Mouse (Mus musculus): ENCODE measurements around the gene Nptx1.

The Nptx1 gene

DNA sequence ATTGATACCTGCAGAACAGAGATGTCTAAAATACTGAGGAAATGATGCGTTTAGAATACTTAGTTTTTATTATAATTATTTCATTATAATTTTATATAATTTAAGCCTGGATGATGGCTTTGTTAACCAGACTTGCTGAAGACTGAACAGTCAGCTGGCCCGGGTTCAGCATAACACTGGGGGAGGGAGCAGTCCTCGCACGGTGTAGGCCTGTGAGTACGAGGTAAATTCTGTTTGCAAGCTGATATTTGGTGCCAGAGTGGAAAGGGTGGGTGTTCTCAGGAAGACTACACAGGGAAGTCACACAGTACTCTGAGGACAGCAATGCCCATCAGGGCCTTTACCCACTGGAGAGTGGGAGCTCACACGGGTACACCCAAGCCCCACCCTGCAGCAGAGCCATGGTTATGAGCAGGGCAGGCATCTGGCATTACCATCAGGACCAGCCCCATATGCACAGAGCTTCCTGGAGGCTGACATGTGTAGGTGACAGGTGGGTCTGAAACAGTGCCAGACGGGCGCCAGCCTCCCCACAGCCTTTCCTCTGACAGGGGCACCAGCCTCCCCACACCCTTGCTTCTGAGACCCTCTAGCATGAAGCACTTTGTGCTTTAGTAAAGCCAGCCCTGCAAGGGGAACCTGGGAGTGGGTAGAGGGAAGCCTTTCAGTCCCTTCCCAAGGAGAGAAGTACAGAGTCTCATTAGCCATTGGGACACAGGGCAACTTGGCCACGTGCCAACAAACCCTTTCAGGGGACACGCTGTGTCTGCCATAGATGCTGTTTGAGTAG is 3.2 kb upstream of the Nptx1 start:
- no peak for DNase-seq

GRCm38 (mm10) chr11:119549371-119549811 is 1.8 kb upstream of the Nptx1 start:
- DNase-seq: peak; percentile 54

DNA sequence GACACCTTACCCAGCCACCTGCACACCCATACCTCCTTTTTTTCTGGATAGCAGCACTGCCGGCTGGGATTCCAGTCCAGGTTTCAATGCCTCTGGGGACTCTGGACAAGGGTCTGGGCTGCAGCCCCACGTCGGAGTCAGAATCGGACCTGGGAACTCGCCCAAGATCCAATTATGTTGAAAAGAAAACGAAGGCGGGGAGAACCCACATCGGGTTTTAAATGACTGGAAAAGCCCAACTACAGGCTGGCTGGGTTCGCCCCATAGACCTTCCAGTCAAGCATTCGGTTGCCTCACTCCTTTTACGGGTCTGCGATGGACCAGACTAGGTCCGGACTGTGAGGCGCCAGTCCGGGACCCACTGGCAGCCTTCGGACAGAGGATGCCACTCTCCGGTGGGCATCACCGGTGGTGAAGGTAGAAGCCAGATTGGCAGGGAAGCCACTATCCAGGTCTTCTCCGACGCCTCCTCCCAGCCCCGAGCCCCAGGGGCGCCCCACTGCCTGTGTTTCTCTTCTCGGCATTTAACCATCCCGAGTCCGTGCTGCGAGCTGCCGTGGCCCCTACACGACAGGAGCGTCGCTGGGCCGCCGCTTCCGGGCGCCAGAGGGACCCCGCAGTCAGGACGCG is 1.3 kb upstream of the Nptx1 start:
- DNase-seq: no peak

DNA sequence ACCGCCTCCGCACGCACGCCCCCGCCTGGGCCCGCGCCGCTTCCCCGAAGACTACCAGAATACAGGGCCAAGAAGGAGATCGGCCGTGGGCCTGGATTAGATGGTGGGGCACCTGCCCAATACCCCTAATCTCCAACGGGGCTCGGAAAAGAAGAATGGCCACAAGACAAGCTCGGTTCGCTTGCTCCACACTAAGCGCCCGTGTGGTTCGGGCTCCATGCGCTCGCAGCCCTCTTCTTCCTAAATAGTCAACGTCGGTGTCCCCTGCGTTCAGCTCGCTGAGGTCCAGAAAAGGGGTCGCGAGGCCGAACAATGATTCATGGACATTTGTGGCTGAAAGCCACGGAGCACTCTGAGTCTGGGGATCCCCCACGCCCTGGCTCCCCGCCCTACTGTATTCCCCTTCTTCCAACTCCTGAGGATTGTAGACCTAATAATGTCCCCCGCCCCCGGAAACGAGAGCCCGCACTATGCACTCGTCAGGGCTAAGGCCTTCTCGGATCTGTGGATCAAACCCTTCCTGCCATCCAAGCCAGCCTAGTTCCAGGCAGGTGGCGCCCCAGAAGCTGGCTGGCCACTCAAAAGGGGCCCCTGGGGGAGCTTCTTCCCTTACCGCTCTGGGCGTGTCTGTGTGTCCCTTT is 518 bp upstream of the Nptx1 start:
- DNase-seq: no peak

DNA sequence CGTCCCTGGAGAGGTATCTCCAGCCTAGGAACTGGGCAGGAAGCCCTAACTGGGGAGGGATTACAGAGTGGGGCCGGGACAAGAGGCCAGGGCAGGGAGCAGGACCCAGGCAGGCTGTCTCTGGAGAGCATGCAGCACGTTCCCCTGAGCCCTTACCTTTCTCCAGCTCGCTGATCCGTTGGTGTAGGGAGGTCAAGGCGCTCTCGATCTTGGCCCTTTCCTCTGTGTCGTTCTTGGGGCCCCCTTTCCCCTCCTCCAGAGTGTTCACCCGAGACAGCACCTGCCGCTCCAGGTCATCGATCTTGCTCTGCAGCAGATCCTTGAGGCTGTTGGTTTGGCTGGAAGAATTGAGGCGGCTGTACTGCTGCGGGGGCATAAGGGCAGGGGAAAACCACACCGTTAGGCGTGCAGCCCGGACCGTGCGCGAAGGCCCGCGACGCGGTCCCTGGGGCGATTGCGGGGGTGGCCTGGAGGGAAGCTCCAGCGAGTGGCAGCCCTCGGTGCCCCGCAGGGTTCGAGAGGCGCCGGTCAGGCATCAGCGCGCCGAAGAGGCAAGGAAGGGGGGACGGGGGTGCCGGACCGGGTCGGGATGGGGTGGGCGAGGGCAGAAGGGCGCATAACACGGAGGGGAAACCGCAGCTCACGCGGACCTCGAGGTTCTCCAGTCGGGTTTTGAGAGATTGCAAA is 914 bp downstream of the Nptx1 start:
- DNase-seq: peak; percentile 40

DNA sequence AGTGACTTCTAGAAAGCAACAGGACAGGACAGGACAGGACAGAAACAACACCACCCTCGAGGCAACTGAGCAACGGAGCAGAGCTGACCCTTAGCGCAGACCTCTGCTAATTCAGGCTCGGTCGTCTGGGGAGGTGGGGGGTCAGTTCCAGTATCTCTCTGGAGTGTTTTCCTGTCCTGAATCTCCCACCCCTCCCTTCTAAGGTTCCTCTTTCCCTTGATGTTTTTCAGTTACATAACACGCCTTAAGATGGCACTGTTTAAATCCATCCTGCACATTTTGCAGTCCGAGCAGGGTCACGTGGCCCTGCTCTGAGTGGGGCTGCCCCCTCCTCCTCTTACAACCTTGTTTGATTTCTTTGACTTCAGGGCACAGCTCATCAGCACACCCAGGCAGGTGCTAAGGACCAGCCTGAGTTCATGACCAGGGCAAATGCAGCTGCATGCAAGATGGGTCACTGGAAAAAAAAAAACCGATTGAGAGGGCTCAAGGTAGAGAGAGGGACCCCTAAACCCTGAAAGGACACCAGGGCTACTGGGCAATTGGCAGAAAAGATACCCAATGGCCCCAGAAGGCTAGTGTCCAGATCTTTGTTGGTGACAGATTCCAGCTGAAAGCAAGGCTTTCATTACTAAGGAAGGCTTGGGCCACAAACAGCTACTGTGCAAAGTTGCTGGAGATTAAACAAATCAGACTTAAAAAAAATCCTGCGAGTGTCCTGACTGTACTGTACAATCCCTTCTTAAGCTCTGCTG is 1.6 kb downstream of the Nptx1 start:
- DNase-seq: no peak

DNA sequence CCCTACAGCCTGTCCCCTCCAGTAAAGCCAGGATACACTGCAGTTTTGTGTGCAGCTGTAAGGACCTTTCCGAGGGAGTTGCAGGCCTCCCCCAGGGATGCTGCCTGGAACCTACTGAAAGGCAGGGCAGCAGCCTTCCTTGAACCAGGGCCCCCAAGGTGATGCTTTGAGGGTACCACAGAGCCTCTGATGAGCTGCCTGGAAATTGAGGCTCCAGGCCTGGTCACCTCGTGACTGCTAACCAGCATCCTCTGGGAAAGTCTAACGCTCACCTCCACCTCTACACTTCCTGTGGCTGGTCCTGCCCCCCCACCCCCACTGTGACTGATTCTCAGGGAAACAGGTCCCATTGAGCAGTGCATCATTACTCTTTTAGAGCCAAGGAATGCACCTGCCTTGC is 2.3 kb downstream of the Nptx1 start:
- DNase-seq: no peak

- DNase-seq: no peak
These were observed 2.9 kb downstream of the Nptx1 start for GRCm38 (mm10) chr11:119544518-119545105.

DNA sequence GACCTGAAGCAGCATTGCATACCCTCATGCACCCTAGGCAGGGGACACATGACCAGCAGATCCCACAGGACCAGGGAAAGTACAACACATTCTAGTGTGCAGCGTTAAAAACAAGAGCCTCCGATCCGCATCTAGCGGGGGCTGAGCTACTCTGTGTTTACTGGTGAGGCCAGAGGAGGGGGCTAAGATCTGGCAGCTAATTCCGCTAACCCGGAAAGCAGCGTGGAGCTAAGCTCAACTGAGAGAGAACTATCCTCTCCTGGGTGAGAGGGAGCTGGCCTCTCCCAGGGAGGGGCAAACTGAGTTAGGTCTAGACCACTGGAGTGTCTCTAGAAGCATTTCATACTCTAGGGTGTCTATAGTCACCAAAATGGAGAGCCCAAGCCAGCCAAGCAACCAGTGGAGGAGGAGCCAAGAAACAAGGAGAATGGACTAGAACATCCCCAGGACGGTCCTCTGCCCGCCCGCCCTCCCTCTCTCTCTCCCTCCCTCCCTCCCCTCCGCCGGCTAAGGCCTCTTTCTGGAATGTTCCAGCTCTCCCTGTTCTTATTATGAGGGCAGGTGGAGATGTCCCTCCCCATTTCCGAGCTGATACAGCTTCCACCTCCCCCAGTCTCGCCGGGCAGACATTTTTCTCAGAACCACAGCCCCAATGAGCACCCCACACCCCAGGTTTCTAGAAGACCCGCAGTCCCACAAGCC is 3.6 kb downstream of the Nptx1 start:
- no peak for DNase-seq

DNA sequence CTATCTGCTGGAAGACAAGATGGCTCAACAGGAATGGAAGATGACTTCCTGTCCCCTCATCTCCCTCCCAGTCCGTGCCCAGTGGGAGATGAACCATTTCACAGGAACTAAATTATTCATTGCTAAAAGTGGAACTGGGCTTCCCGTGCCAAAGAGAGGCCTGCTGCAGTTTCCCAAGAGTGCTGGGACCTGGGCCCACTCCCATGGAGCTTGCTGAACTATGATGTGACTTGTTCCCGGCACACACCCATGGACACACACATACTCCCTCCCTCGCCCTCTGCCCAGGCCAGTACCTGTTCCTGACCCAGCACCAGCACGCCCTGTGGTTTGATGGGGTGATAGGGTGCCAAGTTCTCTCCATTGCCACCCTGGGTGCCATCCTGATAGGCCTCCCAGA is 4.7 kb downstream of the Nptx1 start:
- DNase-seq: no peak

DNA sequence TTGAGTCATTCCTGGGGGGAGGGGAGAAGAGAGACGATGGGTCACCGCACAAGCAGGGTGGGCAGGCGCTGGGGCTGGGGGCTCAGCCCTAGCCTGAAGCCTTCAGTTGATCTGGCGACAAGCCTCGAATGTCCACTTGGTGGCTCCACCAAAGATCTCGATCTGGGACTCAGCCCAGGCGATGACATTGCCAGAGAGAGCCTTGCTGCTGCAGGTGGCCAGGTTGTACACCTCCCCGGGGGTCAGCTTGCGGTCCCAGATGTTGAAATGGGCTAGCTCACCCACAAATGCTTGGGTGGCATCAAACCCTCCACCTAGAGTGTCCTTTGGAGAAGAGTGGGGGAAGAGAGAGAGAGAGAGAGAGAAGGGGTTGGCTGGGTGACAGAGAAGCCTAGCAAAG is 5.2 kb downstream of the Nptx1 start:
- no peak for DNase-seq

DNA sequence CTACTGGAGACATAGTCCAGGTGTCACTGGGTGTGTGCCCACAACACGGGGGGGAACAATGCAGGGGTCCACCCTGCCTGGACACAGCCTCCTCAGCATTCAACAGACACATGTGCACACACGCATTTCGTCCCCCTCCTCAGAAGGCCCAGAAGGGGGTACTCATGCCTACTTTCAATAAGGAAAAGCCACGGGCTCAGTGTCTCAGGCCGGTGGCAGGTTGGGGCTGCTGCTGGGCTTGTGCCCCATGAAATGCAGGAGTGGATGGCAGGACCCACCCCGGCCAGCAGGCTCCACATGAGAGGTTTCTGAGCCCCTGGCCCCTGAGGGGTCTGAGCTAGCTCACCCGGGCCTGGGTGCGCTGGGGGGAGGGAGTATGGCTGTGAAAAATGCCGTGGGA is 6.5 kb downstream of the Nptx1 start:
- no peak for DNase-seq

GRCm38 (mm10) chr11:119540560-119540959 is 7.0 kb downstream of the Nptx1 start:
- no peak for DNase-seq

GRCm38 (mm10) chr11:119539944-119540343 is 7.6 kb downstream of the Nptx1 start:
- DNase-seq: peak; percentile 48

DNA sequence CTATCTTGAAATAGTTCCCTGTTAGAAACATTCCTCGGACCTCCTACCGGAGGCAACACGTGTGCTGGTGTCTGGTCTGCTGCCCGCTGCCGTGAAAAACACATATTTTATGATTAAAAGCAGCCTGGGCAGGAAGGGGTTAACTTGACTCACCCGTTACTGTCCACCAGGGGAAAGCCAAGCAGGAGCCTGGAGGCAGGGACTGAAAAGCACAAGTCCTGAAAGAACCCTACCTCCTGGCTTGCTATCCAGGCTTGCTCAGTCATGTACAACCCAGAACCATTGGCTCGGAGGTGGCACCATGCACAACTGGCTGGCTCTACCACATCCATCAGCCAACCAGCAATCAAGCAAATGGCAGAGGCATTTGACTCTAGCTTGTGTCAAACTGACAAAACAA is 13.8 kb downstream of the Nptx1 start:
- no peak for DNase-seq

DNA sequence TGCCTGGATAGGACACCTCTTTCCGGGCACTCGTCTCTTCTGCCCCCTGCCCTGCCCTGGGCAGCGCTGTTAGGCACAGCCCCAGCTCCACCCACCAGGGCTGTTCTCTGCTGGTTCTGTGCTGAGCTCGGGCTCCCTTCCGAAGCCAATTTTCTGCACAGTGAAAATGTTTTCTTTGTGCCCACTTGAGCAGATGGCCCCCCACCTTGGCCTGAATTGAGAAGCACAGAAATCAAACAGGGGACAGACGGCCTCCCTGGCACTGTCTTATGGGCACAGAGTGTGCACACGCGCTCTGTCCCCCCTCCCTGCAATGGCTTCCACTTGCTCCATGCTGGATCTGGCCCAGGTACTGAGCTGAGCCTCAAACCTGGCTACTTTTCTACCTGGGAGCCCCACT is 15.1 kb downstream of the Nptx1 start:
- no peak for DNase-seq

DNA sequence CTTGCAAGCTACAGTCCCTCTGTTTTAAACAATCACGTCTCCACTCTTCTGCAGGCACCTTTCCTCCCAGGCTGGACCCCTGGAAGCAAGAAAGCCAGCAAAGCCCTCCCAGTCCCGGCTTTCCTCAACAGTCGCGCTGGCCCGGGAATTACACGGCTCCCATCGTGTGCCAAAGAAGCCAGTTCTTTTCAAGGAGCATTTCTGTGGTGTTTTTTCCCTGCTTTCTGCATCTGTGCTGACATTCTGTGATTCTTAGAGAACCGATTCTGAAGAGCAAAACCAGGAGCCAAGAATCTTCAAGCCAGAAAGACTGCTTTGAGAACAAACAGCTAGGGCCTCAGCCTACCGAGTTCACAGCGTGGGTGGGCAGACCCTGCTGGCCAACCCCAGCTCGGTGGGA is 18.6 kb downstream of the Nptx1 start:
- DNase-seq: no peak

DNA sequence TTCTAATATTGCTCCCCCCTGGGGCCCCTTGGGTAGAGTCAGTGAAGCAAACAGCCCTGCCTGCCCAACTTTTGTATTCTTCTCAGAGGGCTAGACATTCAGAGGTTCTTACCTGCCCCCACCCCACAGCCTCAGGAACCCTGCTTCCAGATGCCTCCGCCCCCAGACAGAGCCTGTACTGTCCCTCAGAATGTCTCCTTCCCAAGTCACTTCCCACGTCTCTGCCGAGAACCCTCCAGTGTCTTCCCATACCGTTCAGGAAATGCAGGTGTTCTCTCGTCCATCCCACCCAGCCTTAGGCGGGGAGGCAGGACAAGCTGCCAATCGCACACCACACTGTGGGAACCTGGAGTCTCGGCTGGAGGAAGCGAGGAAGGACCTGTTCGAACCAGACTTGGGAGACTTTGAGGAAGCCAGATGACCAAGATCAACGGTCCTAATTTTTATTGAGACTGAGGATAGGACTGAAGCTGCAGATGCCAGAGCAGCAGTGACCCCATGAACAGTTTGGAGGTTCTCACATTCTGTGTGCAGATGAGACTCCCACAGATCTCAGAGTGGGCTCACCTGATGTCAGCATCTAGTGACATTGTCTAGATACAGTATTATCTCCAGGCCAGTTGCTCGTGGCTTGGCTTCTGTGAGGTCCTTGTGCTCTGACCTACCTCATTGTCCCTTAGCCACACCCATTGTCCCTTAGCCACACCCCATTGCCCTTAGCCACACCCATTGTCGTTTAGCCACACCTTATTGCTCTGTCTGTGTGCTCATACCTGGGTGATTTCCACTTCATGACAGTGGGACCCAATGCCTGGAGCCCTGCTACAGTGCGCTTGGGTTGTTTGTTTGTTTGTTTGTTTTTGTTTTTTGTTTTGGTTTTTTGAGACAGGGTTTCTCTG is 21.2 kb downstream of the Nptx1 start:
- no peak for DNase-seq

GRCm38 (mm10) chr11:119524545-119524949 is 23.0 kb downstream of the Nptx1 start:
- peak; percentile 90 for DNase-seq

DNA sequence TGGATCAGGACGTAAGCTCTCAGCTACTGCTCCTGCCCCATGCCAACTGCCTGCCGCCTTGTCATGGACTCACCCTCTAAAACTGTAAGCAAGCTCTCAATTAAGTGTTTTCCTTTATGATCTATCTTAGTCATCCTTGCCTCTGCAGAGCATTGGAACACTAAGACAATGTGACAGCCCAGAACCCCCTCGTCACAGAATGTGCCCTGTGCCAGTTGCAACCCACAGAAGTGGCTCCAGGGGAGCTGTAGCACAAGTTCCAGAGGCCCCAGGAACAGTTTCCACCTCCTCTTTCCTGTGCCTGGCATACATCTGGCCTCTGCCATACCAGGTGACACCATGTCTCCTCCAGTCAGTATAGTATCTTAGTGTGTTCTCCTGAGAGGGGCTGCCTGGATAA is 24.2 kb downstream of the Nptx1 start:
- DNase-seq: no peak

GRCm38 (mm10) chr11:119522779-119523178 is 24.8 kb downstream of the Nptx1 start:
- no peak for DNase-seq
